Mouse (Mus musculus): Measurements from ENCODE around the gene Asf1a.
"Not testable (repeated sequence)": the region's sequence is repeated elsewhere in the genome, so short reads cannot be mapped to it uniquely, and the experiment has no call there.

The Asf1a gene

GRCm38 (mm10) chr10:53650683-53651082 is 54.1 kb downstream of the Asf1a start:
- DNase-seq = no peak

- not testable (repeated sequence) for DNase-seq
Observed at GRCm38 (mm10) chr10:53654239-53654638, 57.7 kb downstream of the Asf1a start.

Data from layer of hippocampus, adult 9-11 months (tissue).